Mouse (Mus musculus) C2C12 (cell line): ENCODE results near the gene Dgkd.

ENCODE experiments used
- CEBPB ChIP-seq: IDR thresholded peaks from one replicate; pipeline ENCODE4 v1.6.1; 2011; ENCODE audit warnings: low read depth, mild to moderate bottlenecking, control low read depth, moderate library complexity
- CTCF ChIP-seq: IDR thresholded peaks from one replicate; pipeline ENCODE4 v1.5.1; 2011; ENCODE audit not compliant: control insufficient read depth, insufficient read depth, insufficient read length
- FOSL1 ChIP-seq: IDR thresholded peaks from one replicate; pipeline ENCODE4 v1.8.0; 2011; ENCODE audit warnings: mild to moderate bottlenecking, low read length; ENCODE audit not compliant: poor library complexity, insufficient read depth, severe bottlenecking
- MAX ChIP-seq: IDR thresholded peaks from one replicate; pipeline ENCODE4 v1.6.1; 2011; ENCODE audit warnings: mild to moderate bottlenecking, control low read depth
- MYOD1 ChIP-seq: IDR thresholded peaks from one replicate; pipeline ENCODE4 v1.6.1; 2011; ENCODE audit warnings: low read depth; ENCODE audit not compliant: control insufficient read depth, insufficient read length
- MYOG ChIP-seq: IDR thresholded peaks from one replicate; pipeline ENCODE4 v1.6.1; 2011; ENCODE audit not compliant: control insufficient read depth, insufficient read length; ENCODE audit errors: extremely low read depth
- USF1 ChIP-seq: IDR thresholded peaks from one replicate; pipeline ENCODE4 v1.6.1; 2011; ENCODE audit warnings: low read depth, mild to moderate bottlenecking, control low read depth, moderate library complexity

DNA sequence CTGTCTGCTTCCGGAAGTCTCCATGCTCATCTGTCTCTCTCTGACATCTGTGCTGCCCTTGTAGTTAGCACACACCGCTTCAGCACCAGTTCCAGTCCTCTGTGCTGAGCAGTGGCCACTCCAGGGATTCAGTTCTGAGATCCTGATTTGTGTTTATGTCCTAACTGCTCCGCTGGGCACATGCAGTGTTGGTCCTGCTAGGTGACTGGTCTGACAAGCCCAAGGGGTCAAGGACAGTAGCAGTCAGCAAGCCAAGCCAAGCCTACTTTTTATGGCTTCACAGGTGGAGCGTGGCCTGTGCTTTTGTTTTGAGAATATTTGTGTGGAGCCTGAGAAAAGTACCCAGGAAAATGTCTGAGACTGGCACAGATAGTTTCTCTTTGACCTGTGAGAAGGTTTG, 71.8 kb downstream of the Dgkd start:
- TF ChIP-seq CTCF (no peak), CEBPB (no peak), USF1 (no peak), FOSL1 (no peak), MAX (no peak), MYOG (no peak), MYOD1 (no peak)
